Mouse (Mus musculus): ENCODE results near the gene Mga. TPM values are rescaled to one million over a fixed set of nuclear protein-coding genes. Genes with fewer than 3 reads are reported as not detected.

The Mga gene
- polyA plus RNA-seq (2015; fragmentation: Nextera tagmentation; extraction: Ambion mirVana) = 13.0 and 13.9 TPM in 2 replicates

GRCm38 (mm10) chr2:119897090-119897732, at the start of gene Mga:
Gene Mga (plus strand): TSS chr2:119897228.

GRCm38 (mm10) chr2:119972537-119972879, 75.5 kb downstream of the Mga start, which contains the start of gene Mapkbp1:
Gene Mapkbp1 (plus strand): TSS chr2:119972699.

Small RNA genes within 50 kb of the gene (microRNA-seq; reads per million reads assigned to microRNA genes)
- 0 reads per million in 2 experiments for gene Mir7665

Other genes starting within 250 kb of the Mga start
- gene Ndufaf1, start 234.4 kb upstream of the Mga start, polyA plus RNA-seq (2015; fragmentation: Nextera tagmentation; extraction: Ambion mirVana) = 62.8 and 64.0 TPM in 2 replicates
- gene Rtf1, start 222.2 kb upstream of the Mga start, polyA plus RNA-seq (2015; fragmentation: Nextera tagmentation; extraction: Ambion mirVana) = 31.1 and 34.4 TPM in 2 replicates
- gene Itpka, start 154.9 kb upstream of the Mga start, polyA plus RNA-seq (2015; fragmentation: Nextera tagmentation; extraction: Ambion mirVana) = 0.26 and 0.71 TPM in 2 replicates
- not detected in 2 replicates for gene Ltk, start 136.8 kb upstream of the Mga start, polyA plus RNA-seq (2015; fragmentation: Nextera tagmentation; extraction: Ambion mirVana)
- 9.7 and 9.9 TPM in 2 replicates for gene Rpap1, start 109.7 kb upstream of the Mga start, polyA plus RNA-seq (2015; fragmentation: Nextera tagmentation; extraction: Ambion mirVana)
- gene Tyro3, start 99.5 kb upstream of the Mga start, polyA plus RNA-seq (2015; fragmentation: Nextera tagmentation; extraction: Ambion mirVana) = 2.9 and 3.2 TPM in 2 replicates
- 1.2 and 1.5 TPM in 2 replicates for gene Mapkbp1, start 75.5 kb downstream of the Mga start, polyA plus RNA-seq (2015; fragmentation: Nextera tagmentation; extraction: Ambion mirVana)
- 12.0 and 12.1 TPM in 2 replicates for gene Jmjd7, start 130.3 kb downstream of the Mga start, polyA plus RNA-seq (2015; fragmentation: Nextera tagmentation; extraction: Ambion mirVana)
- 1.8 and 2.8 TPM in 2 replicates for gene Gm28042, start 130.3 kb downstream of the Mga start, polyA plus RNA-seq (2015; fragmentation: Nextera tagmentation; extraction: Ambion mirVana)
- 0.19 and 0.38 TPM in 2 replicates for gene Pla2g4b, start 136.2 kb downstream of the Mga start, polyA plus RNA-seq (2015; fragmentation: Nextera tagmentation; extraction: Ambion mirVana)

Data from skeletal muscle tissue, postnatal 0 days (tissue).